Comparison of ENCODE assay signal across 10 mouse cellular contexts in the genomic region with DNA sequence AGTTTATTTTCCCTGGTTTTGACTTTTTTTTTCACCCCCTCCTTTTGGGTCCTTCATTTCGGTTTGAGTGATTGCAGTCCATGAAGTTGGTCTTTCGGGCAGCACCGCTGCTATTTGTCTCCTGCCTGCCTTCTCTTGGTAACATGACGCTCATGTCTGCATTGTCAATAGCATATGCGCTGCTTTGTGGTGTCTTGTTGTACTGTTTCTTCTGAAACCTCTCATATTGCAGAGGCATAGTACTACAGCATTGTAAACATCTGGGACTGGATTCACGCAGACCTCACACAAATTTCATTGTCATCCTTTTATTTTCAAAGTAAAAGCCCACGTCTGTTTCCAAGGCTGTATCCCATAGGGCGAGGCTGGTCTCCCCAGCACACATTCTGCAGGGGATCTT. TPM values are rescaled to one million over a fixed set of nuclear protein-coding genes. Genes with fewer than 3 reads are reported as not detected.
DNase-seq lines count a peak whose midpoint lies in the region; ATAC-seq lines count a peak whose summit lies in the region.
"Had no signal": no experiment of that assay in that cellular context is flagged by ENCODE, and none has a peak within 500 bp of the region (broad histone marks: within the 10 kb centered on the region; RNA-seq: fewer than 3 reads in every experiment).

No protein-coding gene starts in this region.

- no peaks in the 10 kb centered on the region for H3K36me3 ChIP-seq in embryonic facial prominence, embryonic 12.5 days
- no peaks in the 10 kb centered on the region for H3K36me3 ChIP-seq in intestine, embryonic 14.5 days (ENCODE audit: control insufficient read depth, insufficient read depth, low read length)
- H3K36me3 ChIP-seq in neural tube, embryonic 13.5 days: no peaks in the 10 kb centered on the region

- no peaks in the 10 kb centered on the region for H3K9me3 ChIP-seq in embryonic facial prominence, embryonic 12.5 days
- H3K9me3 ChIP-seq in intestine, embryonic 14.5 days (ENCODE audit: control insufficient read depth, low read length): no peaks in the 10 kb centered on the region
- no peaks in the 10 kb centered on the region for H3K9me3 ChIP-seq in neural tube, embryonic 13.5 days

- peaks cover 5% of the 10 kb centered on the region; the same call in 1 of the 2 replicates for H3K4me1 ChIP-seq in embryonic facial prominence, embryonic 12.5 days
- peaks cover 2% of the 10 kb centered on the region; the same call in 1 of the 2 replicates for H3K4me1 ChIP-seq in intestine, embryonic 14.5 days (replicated peaks; ENCODE audit: control insufficient read depth, insufficient read depth, low read length)
- peaks cover 32% of the 10 kb centered on the region for H3K4me1 ChIP-seq in neural tube, embryonic 13.5 days (replicated peaks)

- H3K27me3 ChIP-seq in embryonic facial prominence, embryonic 12.5 days: no peaks in the 10 kb centered on the region
- H3K27me3 ChIP-seq in intestine, embryonic 14.5 days (replicated peaks; ENCODE audit: control insufficient read depth, insufficient read depth, low read length): peaks cover 7% of the 10 kb centered on the region
- peaks cover 44% of the 10 kb centered on the region for H3K27me3 ChIP-seq in neural tube, embryonic 13.5 days

- H3K9ac ChIP-seq in embryonic facial prominence, embryonic 12.5 days: peak overlapping the region; percentile 10; the same call in 1 of the 2 replicates
- peak overlapping the region; percentile 31 for H3K9ac ChIP-seq in intestine, embryonic 14.5 days (ENCODE audit: low read length)
- no peak overlapping the region for H3K9ac ChIP-seq in neural tube, embryonic 13.5 days

- DNase-seq in kidney, postnatal 4 days: peak; percentile 5 to 8
- DNase-seq in kidney, postnatal 25 days: no peak
- no peak for DNase-seq in intestine, embryonic 14.5 days (ENCODE audit: low spot score)
- no peak for DNase-seq in thymus, postnatal 14 days
- no peak for DNase-seq in left cerebral cortex, adult 9 months (ENCODE audit: low spot score in 2 of 2)
- no peak for DNase-seq in frontal cortex, adult 2 months (ENCODE audit: extremely low spot score in 1 of 2, low spot score in 1 of 2)
- DNase-seq: cerebellum, adult 9-10 months; kidney, adult 2 months had no signal

- no peak for ATAC-seq in embryonic facial prominence, embryonic 12.5 days (ENCODE audit: insufficient number of reproducible peaks, insufficient read depth, low FRiP score, low TSS enrichment)
- no peak for ATAC-seq in intestine, embryonic 14.5 days (replicated peaks; ENCODE audit: low FRiP score, low TSS enrichment, low read depth)
- no peak for ATAC-seq in neural tube, embryonic 13.5 days (ENCODE audit: low read depth)

- peak overlapping the region; percentile 59 for H3K27ac ChIP-seq in embryonic facial prominence, embryonic 12.5 days
- H3K27ac ChIP-seq in intestine, embryonic 14.5 days (ENCODE audit: low read depth): no peak overlapping the region; the same call in 1 of the 2 replicates
- H3K27ac ChIP-seq in neural tube, embryonic 13.5 days (replicated peaks): no peak overlapping the region

- whole genome bisulfite sequencing in embryonic facial prominence, embryonic 12.5 days: 3% methylated on average over 8 of the region's 8 CpGs
- WGBS in intestine, embryonic 14.5 days: 16% methylated on average over 8 of the region's 8 CpGs
- WGBS in neural tube, embryonic 13.5 days: 13% methylated on average over 8 of the region's 8 CpGs

- peak overlapping the region; percentile 51 for H3K4me3 ChIP-seq in embryonic facial prominence, embryonic 12.5 days
- peak overlapping the region; percentile 53 for H3K4me3 ChIP-seq in intestine, embryonic 14.5 days (ENCODE audit: low read depth, low read length)
- H3K4me3 ChIP-seq in neural tube, embryonic 13.5 days: peak overlapping the region; percentile 53

- H3K4me2 ChIP-seq in embryonic facial prominence, embryonic 12.5 days (replicated peaks): peak overlapping the region; percentile 77
- H3K4me2 ChIP-seq in intestine, embryonic 14.5 days (ENCODE audit: low read length): peak overlapping the region; percentile 75
- peak overlapping the region; percentile 93 for H3K4me2 ChIP-seq in neural tube, embryonic 13.5 days

RNA-seq across cellular contexts. Expression of a gene that starts 46.7 kb away (rescaled TPM):
- 9.4 and 9.8 TPM in 2 replicates for polyA plus RNA-seq in embryonic facial prominence, embryonic 12.5 days (2016; fragmentation: Nextera tagmentation; extraction: Ambion mirVana)
- 3.3 and 4.0 TPM in 2 replicates for polyA plus RNA-seq in intestine, embryonic 14.5 days (2014; fragmentation: Nextera tagmentation; extraction: Ambion mirVana)
- 1.3 and 2.2 TPM in 2 replicates for polyA plus RNA-seq in neural tube, embryonic 13.5 days (2015; fragmentation: Nextera tagmentation; extraction: Ambion mirVana)
- polyA plus RNA-seq in frontal cortex, adult 2 months (2012; rRNA removed): 3.0 and 3.4 TPM in 2 replicates

Comparison
In these comparisons a context has a peak if more than half of its experiments do, and no peak if none do; other contexts are left out.
1. DNase-seq: peak in kidney, postnatal 4 days (2 of 2); none in kidney, postnatal 25 days (0 of 2), intestine, embryonic 14.5 days (single experiment), thymus, postnatal 14 days (single experiment), left cerebral cortex, adult 9 months (0 of 2) and frontal cortex, adult 2 months (0 of 2).
2. Peak in every context shown above with its lines, with median percentiles within 50 percentile points of each other: H3K4me2 ChIP-seq and H3K4me3 ChIP-seq.